Mouse (Mus musculus): ENCODE data around the gene Xpo1. TPM values are rescaled to one million over a fixed set of nuclear protein-coding genes. Genes with fewer than 3 reads are reported as not detected.

The Xpo1 gene
- polyA plus RNA-seq, 1 experiment from 2014 or later = 149 TPM

DNA sequence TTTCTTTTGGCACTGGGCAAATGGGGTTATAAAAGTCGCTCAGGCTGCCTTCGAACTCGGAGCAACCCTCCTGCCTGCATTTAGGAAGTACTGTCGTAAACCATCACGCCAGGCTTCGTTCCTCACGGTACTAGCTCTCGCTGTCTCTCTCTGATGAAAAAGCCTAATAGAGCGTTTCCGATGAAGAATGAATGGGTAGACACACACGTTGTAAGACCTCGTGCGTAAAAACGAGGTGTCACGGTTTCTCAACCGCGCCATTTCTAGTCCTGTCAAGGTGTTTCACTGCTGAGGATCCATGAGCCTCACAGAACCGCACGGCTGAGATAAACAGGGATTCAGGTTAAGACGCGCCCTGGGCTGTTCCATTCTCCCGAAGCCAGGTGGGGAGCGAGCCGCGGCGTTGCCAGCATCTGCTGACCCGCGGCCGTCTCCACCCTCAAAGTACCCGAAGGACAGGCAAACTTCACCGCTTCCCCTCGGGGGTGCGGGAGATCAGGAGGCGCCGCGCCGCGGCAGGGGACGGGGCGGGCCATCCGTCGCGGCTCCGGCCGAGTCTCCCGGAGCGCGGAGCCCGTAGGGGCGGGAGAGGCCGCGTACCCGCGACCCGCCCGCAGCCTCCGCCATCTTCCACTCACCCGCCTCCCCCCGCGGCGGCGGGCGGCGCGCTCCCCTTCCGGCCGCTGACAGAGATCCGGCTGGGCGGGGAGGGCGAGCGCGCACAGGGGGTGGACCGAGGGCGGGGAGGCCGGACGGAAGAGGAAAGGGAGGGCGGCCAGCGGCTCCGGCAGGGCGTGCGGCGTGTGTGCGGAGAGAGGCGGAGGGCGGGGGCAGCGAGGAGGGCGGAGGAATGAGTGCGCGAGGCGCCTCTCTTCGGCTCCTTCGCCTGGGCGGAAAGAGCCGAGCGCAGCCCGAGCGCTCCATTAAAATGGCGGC, 50.1 kb downstream of the Xpo1 start:
- under 1% methylated on average over 71 of the region's 98 CpGs for WGBS
- peak; percentile 96 for ATAC-seq (ENCODE audit: low FRiP score)
- Histone ChIP-seq H3K27me3 (no peaks in the 10 kb centered on the region), H3K27ac (peak overlapping the region; percentile 100), H3K9ac (peak overlapping the region; percentile 93), H3K9me3 (replicated peaks) (no peaks in the 10 kb centered on the region), H3K36me3 (no peaks in the 10 kb centered on the region), H3K4me1 (peaks cover 9% of the 10 kb centered on the region), H3K4me3 (peak overlapping the region; percentile 98), H3K4me2 (replicated peaks) (peak overlapping the region; percentile 63)

DNA sequence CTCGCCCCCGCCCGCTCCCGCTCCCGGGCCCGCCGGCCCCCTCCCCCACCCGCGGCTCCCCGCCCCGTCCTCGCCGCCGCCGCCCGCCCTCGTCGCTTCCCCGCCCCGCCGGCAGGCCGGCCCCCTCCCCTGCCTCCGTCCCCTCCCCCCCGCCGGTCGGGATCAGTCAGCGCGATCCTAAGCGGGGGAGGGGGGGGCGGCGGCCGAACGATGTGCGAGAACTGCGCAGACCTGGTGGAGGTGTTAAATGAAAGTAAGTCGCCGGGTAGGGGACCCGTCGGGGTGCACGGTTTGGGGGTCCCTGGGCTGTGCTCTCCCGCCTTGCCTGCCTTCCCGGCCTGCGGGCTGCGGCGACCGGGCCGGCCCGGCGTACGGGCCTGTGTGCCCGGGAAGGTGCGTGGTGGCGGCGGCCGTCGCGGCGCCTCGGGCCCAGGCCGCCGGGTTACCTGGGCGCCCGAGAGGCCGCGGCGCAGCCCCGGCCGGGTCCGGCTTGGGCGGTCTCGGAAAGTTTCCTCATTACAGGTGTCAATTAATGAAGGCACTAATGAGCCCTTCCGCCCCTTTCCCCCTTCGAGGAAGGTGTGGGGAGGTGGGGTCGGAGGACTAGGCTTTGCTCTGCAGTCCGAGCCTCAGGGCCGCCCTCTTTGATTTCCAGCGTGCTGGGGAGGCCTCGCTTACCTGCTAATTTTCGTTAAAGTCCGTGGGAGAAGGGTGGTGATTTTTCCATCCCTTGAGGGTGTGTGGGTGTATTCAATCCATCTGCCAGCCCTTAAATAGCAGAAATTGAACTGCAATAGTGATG, 51.1 kb downstream of the Xpo1 start, which contains the start of gene Usp34:
TSS of gene Usp34 (plus strand) at position 132 of the 802 bp plus-strand sequence.
- Histone ChIP-seq H3K27ac (peak within 1 kb of the TSS; percentile 100), H3K36me3 (no peaks in the 10 kb centered on the region), H3K27me3 (no peaks in the 10 kb centered on the region), H3K4me1 (peaks cover 9% of the 10 kb centered on the region), H3K9ac (peak within 1 kb of the TSS; percentile 93), H3K9me3 (replicated peaks) (no peaks in the 10 kb centered on the region), H3K4me3 (peak within 1 kb of the TSS; percentile 98), H3K4me2 (replicated peaks) (peak within 1 kb of the TSS; percentile 63)
- WGBS = under 1% methylated on average over 44 of the region's 80 CpGs
- ATAC-seq (ENCODE audit: low FRiP score) = peak; percentile 68

DNA sequence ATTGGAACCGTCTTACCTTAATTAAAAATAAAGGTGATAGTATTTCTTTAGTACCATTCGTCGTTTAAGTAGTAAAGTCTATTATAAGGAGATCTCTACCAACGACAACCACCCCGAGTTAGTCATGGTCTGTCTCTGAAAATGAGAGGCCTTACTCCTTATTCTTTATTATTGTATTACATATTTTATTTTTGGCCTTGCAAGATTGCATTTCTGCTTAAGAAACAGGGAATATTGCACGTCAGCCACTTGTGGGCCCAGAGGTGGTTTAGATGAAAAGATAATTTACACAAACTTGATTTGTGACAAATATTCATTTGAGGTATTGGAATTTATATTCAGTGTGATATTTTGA, 51.7 kb downstream of the Xpo1 start:
- 6% methylated on average over 6 of the region's 6 CpGs for WGBS
- Histone ChIP-seq H3K4me1 (peaks cover 9% of the 10 kb centered on the region), H3K4me2 (replicated peaks) (peak overlapping the region; percentile 63), H3K9ac (peak overlapping the region; percentile 93), H3K4me3 (peak overlapping the region; percentile 98), H3K9me3 (replicated peaks) (no peaks in the 10 kb centered on the region), H3K27ac (peak overlapping the region; percentile 100), H3K27me3 (no peaks in the 10 kb centered on the region), H3K36me3 (0 out of 2 replicates have a peak, but pooled peaks cover under 1% of the 10 kb centered on the region)
- no peak for ATAC-seq (ENCODE audit: low FRiP score)

DNA sequence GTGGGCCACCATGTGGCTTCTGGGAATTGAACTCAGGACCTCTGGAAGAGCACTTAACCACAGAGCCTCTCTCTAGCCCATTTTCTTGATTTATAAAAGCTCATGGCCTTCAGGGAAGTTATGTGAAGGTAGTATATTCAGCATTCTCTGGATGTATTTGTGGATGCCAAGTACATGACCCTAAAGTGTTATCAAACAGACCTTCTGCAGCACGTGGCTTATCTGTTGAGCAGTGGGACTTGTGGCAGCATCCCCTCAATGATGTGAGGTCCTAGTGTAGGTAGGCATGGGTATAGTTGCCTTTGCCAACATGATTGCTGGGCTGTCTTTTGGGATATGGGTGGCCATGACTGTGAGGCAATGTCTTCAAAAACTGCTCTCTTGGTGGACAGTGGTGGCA, 57.7 kb downstream of the Xpo1 start:
- WGBS = 89% methylated on average over 1 of the region's 1 CpGs
- no peak for ATAC-seq (ENCODE audit: low FRiP score)
- Histone ChIP-seq H3K27me3 (no peaks in the 10 kb centered on the region), H3K9me3 (replicated peaks) (no peaks in the 10 kb centered on the region), H3K27ac (no peak overlapping the region), H3K36me3 (0 out of 2 replicates have a peak, but pooled peaks cover 4% of the 10 kb centered on the region), H3K4me2 (replicated peaks) (no peak overlapping the region), H3K4me1 (peaks cover 6% of the 10 kb centered on the region), H3K4me3 (no peak overlapping the region), H3K9ac (no peak overlapping the region)

DNA sequence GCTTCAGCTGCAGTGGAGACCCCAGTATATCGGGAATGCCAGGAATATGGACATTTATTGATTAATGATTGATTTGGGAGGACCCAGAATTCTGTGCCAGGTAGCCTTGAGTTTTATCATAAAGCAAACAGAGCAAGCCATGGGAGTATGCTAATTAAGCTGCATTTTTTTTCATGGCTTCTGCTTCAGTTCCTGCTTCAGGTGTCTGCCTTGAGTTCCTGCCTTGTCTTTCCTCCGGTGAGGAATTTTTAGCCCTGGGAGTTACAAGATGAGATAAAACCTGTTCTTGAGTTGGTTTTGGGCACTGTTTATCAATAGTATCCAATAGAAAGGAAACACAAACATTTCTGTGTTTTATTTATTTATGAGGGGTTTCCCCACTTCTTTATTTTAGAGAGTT, 73.6 kb downstream of the Xpo1 start:
- Histone ChIP-seq H3K9ac (no peak overlapping the region), H3K36me3 (0 out of 2 replicates have a peak, but pooled peaks cover 3% of the 10 kb centered on the region), H3K4me3 (no peak overlapping the region), H3K4me1 (no peaks in the 10 kb centered on the region), H3K27me3 (no peaks in the 10 kb centered on the region), H3K4me2 (replicated peaks) (no peak overlapping the region), H3K9me3 (replicated peaks) (no peaks in the 10 kb centered on the region), H3K27ac (no peak overlapping the region)
- WGBS = 86% methylated on average over 2 of the region's 2 CpGs
- ATAC-seq (ENCODE audit: low FRiP score) = no peak

DNA sequence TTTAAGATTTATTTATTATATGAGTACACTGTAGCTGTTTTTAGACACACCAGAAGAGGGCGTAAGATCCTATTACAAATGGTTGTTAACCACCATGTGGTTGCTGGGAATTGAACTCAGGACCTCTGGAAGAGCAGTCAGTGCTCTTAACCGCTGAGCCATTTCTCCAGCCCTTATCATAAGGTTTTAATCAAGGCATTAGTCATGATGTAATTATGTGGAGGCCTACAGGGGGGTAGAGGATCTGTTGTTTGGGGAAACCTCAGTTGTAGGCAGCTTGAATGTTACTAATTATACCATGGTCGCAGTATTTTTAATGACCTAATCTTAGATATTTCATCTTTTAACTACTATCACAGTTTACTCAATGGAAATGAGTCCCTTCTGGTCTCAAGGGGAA, 76.3 kb downstream of the Xpo1 start:
- no peak overlapping the region for H3K9ac ChIP-seq
- H3K4me3 ChIP-seq = no peak overlapping the region
- H3K36me3 ChIP-seq = peaks cover 8% of the 10 kb centered on the region; the same call in 1 of the 2 replicates
- no peak overlapping the region for H3K27ac ChIP-seq
- WGBS = 92% methylated on average over 3 of the region's 3 CpGs
- no peaks in the 10 kb centered on the region for H3K9me3 ChIP-seq (replicated peaks)
- no peak overlapping the region for H3K4me2 ChIP-seq (replicated peaks)
- H3K4me1 ChIP-seq = no peaks in the 10 kb centered on the region
- no peak for ATAC-seq (ENCODE audit: low FRiP score)
- no peaks in the 10 kb centered on the region for H3K27me3 ChIP-seq

DNA sequence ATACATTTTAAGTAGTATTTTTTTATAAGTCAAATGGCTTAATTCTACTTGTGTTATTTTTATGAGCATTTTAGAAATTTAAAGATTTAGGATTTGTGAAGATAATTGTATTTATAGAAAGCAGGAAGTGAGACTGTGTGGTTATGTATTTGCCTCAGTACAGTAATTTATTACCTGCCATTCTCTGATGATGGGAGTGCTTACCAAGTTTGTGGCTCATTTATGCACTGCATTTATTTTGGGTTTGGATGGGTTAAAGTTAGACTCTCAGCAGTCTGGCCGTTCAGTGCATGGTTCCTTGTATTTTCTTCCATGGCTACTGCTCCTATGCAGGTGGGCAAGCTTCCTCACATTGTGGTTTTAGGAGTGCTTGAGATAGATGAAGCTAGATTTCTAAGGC, 79.3 kb downstream of the Xpo1 start:
- Histone ChIP-seq H3K27ac (no peak overlapping the region), H3K9me3 (replicated peaks) (no peaks in the 10 kb centered on the region), H3K9ac (no peak overlapping the region), H3K4me1 (no peaks in the 10 kb centered on the region), H3K36me3 (peaks cover 13% of the 10 kb centered on the region; the same call in 1 of the 2 replicates), H3K27me3 (no peaks in the 10 kb centered on the region), H3K4me2 (replicated peaks) (no peak overlapping the region), H3K4me3 (no peak overlapping the region)
- ATAC-seq (ENCODE audit: low FRiP score) = no peak
- WGBS = 68% methylated on average over 1 of the region's 1 CpGs

Other genes with a start within 250 kb of the Xpo1 start
- 7.7 and 8.0 TPM in 2 replicates for gene Fam161a, start 248.5 kb upstream of the Xpo1 start, polyA plus RNA-seq (2016; fragmentation: Nextera tagmentation; extraction: Ambion mirVana)
- gene Usp34, start 50.9 kb downstream of the Xpo1 start, polyA plus RNA-seq (2016; fragmentation: Nextera tagmentation; extraction: Ambion mirVana) = 29.1 and 34.0 TPM in 2 replicates
- gene Ahsa2, start 242.0 kb downstream of the Xpo1 start, polyA plus RNA-seq (2016; fragmentation: Nextera tagmentation; extraction: Ambion mirVana) = 143 and 149 TPM in 2 replicates

All from hindbrain, embryonic 12.5 days (tissue).